Mouse (Mus musculus) hindbrain, embryonic 13.5 days (tissue): ENCODE results near the gene Glt8d2. TPM values are rescaled to one million over a fixed set of nuclear protein-coding genes. Genes with fewer than 3 reads are reported as not detected.

Experiments
- ATAC-seq: fragments of 200-750 bp; cut with Nextera tagmentation; 2 replicates; pipeline ENCODE4 v1.8.0; 2017; ENCODE audit warnings: moderate TSS enrichment; ENCODE audit not compliant: low FRiP score
- H3K27ac ChIP-seq: fragments of 300-500 bp; sonication (generic); 2 replicates; pipeline ENCODE4 v1.5.1; 2015; ENCODE audit warnings: inconsistent platforms, mild to moderate bottlenecking, moderate library complexity
- H3K27me3 ChIP-seq: fragments of 300-500 bp; sonication (generic); 2 replicates; pipeline ENCODE4 v1.6.1; 2015; ENCODE audit warnings: mild to moderate bottlenecking, inconsistent platforms
- H3K36me3 ChIP-seq: fragments of 300-500 bp; sonication (generic); 2 replicates; pipeline ENCODE4 v1.6.1; 2015; ENCODE audit warnings: mild to moderate bottlenecking, inconsistent platforms
- H3K4me1 ChIP-seq: fragments of 300-500 bp; sonication (generic); replicated peaks from 2 replicates; pipeline ENCODE4 v1.6.1; 2015; ENCODE audit warnings: inconsistent platforms
- H3K4me2 ChIP-seq: fragments of 300-500 bp; sonication (generic); 2 replicates; pipeline ENCODE4 v1.6.1; 2015; ENCODE audit warnings: inconsistent platforms, mild to moderate bottlenecking, moderate library complexity
- H3K4me3 ChIP-seq: fragments of 300-500 bp; sonication (generic); 2 replicates; pipeline ENCODE4 v1.5.1; 2015; ENCODE audit warnings: mild to moderate bottlenecking, inconsistent platforms
- H3K9ac ChIP-seq: fragments of 300-500 bp; sonication (generic); 2 replicates; pipeline ENCODE4 v1.6.1; 2015; ENCODE audit warnings: mild to moderate bottlenecking, inconsistent platforms
- H3K9me3 ChIP-seq: fragments of 300-500 bp; sonication (generic); 2 replicates; pipeline ENCODE4 v1.6.1; 2016; ENCODE audit warnings: inconsistent platforms
- WGBS: fragments of 180-500 bp; shearing (Covaris S2); methylation state at CpG from one replicate; pipeline ENCODE4 v1.1.7; 2015; 5-methylcytosine and 5-hydroxymethylcytosine counted together
- polyA plus RNA-seq: library from polyadenylated mRNA; unstranded; fragments of >200 nt; fragmentation: Nextera tagmentation; extraction: Ambion mirVana; gene quantifications from 2 replicates; pipeline ENCODE4 v1.2.1, GENCODE M21; 2015

Gene Glt8d2
- polyA plus RNA-seq, 1 experiment from 2014 or later, result 1.5 TPM

DNA sequence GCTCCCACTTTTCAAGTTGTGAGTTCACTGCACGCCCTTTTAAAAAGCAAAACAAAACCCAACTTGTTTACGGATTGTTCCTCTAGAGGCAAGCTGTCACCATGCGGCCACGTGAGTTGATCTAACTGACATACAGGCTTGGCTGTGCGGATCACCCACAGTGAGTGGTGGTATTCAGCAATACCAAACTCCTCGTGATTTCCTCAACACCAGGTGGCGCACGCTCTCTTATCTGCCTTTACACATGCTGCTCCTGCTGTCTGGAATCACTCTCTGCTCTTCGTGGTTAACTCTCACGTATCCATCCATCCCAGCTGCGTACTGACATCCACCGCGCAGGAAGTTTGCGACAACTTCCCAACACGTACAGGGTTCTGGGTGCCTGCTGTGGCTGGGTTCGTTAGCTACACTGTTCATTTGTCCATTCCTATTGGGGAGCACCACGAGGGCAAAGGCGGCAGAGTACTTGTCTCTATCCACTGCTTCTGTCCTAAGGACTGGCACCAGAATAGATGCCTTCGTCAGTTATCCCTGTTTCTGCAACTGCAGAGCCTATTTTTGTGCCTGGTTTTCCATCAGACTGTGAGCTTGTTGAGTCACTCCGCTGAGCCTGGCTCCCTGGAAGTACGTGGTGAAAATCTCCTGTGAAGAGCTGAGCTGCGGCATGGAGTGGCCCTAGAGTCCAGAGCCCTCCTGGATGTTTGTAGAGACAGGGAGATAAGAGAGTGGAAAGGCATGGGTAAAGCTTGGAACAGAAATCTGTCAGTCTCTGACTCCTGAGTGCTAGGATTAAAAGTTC, 23.8 kb downstream of the Glt8d2 start:
- H3K9ac ChIP-seq, result no peak overlapping the region; the same call in 1 of the 2 replicates
- peak; percentile 85 for ATAC-seq
- H3K27ac ChIP-seq, result no peak overlapping the region
- 26% methylated on average over 22 of the region's 22 CpGs for WGBS
- H3K9me3 ChIP-seq, result no peaks in the 10 kb centered on the region
- H3K36me3 ChIP-seq, result no peaks in the 10 kb centered on the region
- H3K4me2 ChIP-seq, result peak overlapping the region; percentile 31; the same call in 1 of the 2 replicates
- peaks cover 4% of the 10 kb centered on the region; the same call in 1 of the 2 replicates for H3K4me1 ChIP-seq
- H3K27me3 ChIP-seq, result no peaks in the 10 kb centered on the region
- no peak overlapping the region for H3K4me3 ChIP-seq

DNA sequence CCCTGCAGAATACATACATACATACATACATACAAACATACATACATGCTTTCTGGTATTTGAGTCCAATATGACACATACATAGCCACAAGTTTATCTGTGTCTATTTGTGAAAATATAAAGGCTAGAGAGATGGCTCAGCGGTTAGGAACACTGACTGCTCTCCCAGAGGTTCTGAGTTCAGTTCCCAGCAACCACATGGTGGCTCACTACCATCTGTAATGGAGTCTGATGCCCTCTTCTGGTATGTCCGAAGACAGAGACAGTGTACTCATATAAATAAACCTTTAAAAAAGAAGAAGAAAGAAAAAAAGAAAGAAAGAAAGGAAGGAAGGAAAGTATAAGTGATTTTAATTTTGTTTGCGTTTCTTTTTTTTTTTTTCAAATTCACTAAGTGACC, 24.5 kb downstream of the Glt8d2 start:
- Histone ChIP-seq H3K4me2 (no peak overlapping the region), H3K4me3 (no peak overlapping the region), H3K9me3 (no peaks in the 10 kb centered on the region), H3K9ac (no peak overlapping the region), H3K27ac (no peak overlapping the region), H3K4me1 (peaks cover 4% of the 10 kb centered on the region; the same call in 1 of the 2 replicates), H3K36me3 (no peaks in the 10 kb centered on the region), H3K27me3 (no peaks in the 10 kb centered on the region)
- WGBS, result 58% methylated on average over 3 of the region's 3 CpGs
- ATAC-seq, result no peak

DNA sequence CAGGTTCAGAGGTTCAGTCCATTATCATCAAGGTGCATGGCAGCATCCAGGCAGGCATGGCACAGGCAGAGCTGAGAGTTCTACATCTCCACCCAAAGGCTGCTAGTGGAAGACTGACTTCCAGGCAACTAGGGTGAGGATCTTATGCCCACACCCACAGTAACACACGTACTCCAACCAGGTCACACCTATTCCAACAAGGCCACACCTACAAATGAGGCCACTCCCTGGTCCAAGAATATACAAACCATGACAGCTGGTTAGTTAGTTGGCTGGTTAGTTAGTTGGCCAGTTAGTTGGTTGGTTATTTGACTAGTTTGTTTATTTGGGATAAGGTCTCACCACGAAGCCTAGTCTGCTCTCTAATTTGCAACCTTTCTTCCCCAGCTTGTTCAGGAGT, 27.2 kb downstream of the Glt8d2 start:
- no peak for ATAC-seq
- H3K4me2 ChIP-seq, result no peak overlapping the region
- H3K4me3 ChIP-seq, result no peak overlapping the region
- no peak overlapping the region for H3K9ac ChIP-seq
- no peaks in the 10 kb centered on the region for H3K27me3 ChIP-seq
- 87% methylated on average over 2 of the region's 2 CpGs for WGBS
- H3K36me3 ChIP-seq, result no peaks in the 10 kb centered on the region
- peaks cover 4% of the 10 kb centered on the region; the same call in 1 of the 2 replicates for H3K4me1 ChIP-seq
- no peaks in the 10 kb centered on the region for H3K9me3 ChIP-seq
- H3K27ac ChIP-seq, result no peak overlapping the region

GRCm38 (mm10) chr10:82662267-82662990, 28.0 kb downstream of the Glt8d2 start:
- Histone ChIP-seq H3K9ac (no peak overlapping the region), H3K36me3 (no peaks in the 10 kb centered on the region), H3K27me3 (no peaks in the 10 kb centered on the region), H3K4me1 (peaks cover 4% of the 10 kb centered on the region; the same call in 1 of the 2 replicates), H3K9me3 (no peaks in the 10 kb centered on the region), H3K27ac (no peak overlapping the region), H3K4me2 (no peak overlapping the region), H3K4me3 (no peak overlapping the region)
- ATAC-seq, result no peak
- 83% methylated on average over 14 of the region's 14 CpGs for WGBS

GRCm38 (mm10) chr10:82661820-82662219, 28.6 kb downstream of the Glt8d2 start:
- Histone ChIP-seq H3K4me2 (no peak overlapping the region), H3K9ac (no peak overlapping the region), H3K9me3 (no peaks in the 10 kb centered on the region), H3K4me1 (peaks cover 3% of the 10 kb centered on the region; the same call in 1 of the 2 replicates), H3K27me3 (no peaks in the 10 kb centered on the region), H3K4me3 (no peak overlapping the region), H3K27ac (no peak overlapping the region), H3K36me3 (no peaks in the 10 kb centered on the region)
- no peak for ATAC-seq
- 85% methylated on average over 8 of the region's 8 CpGs for WGBS

DNA sequence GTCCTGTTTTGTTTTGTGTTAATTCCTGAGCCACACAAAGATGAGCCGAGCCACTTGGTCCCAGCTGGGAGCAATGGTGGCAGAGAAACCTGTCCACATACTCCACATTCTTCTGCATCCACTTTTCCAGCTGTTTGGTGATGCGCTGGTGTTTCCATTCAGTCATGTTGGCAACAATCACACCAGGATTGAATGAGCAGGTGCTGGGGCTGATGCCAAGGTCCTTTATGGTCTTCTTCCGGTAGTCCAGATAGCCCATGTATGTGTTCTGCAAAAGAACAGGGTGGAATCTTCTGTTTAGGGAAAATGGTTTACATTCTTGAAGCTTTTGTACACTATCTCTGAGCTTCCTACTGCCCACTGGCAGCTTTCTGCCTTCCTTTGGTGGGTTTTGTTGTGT, 35.9 kb downstream of the Glt8d2 start:
- H3K4me3 ChIP-seq, result no peak overlapping the region
- WGBS, result 90% methylated on average over 3 of the region's 3 CpGs
- H3K36me3 ChIP-seq, result peaks cover 22% of the 10 kb centered on the region
- H3K4me2 ChIP-seq, result no peak overlapping the region
- no peaks in the 10 kb centered on the region for H3K4me1 ChIP-seq
- no peak overlapping the region for H3K27ac ChIP-seq
- no peak overlapping the region for H3K9ac ChIP-seq
- H3K9me3 ChIP-seq, result no peaks in the 10 kb centered on the region
- no peaks in the 10 kb centered on the region for H3K27me3 ChIP-seq
- ATAC-seq, result no peak

- WGBS, result 78% methylated on average over 5 of the region's 5 CpGs
- no peak for ATAC-seq
- H3K9me3 ChIP-seq, result no peaks in the 10 kb centered on the region
- peaks cover 28% of the 10 kb centered on the region for H3K36me3 ChIP-seq
- no peak overlapping the region for H3K9ac ChIP-seq
- H3K27ac ChIP-seq, result no peak overlapping the region
- no peaks in the 10 kb centered on the region for H3K27me3 ChIP-seq
- no peak overlapping the region for H3K4me3 ChIP-seq
- H3K4me2 ChIP-seq, result no peak overlapping the region
- H3K4me1 ChIP-seq, result no peaks in the 10 kb centered on the region
Observed at GRCm38 (mm10) chr10:82652625-82653024, 37.8 kb downstream of the Glt8d2 start.

DNA sequence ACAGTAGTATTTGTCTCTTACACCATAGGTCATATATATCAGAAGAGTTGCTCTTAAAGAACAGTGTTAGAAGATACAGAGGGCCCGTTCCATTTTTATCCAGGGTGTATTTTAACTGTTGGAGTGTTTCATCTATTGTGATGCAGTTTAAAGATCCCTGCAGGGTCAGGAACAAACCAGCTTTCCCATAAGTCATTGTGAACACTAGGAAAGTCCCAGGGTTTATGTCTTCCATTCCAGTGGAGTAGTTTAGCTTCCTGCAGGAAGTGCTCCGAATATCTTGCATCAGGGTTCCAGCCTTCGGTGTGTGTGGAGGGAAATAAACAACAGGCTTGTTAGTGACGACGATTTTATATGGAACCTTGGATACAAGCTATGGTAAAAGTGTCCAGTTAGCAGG, 39.2 kb downstream of the Glt8d2 start:
- no peaks in the 10 kb centered on the region for H3K27me3 ChIP-seq
- H3K4me1 ChIP-seq, result no peaks in the 10 kb centered on the region
- no peak overlapping the region for H3K4me2 ChIP-seq
- WGBS, result 95% methylated on average over 5 of the region's 5 CpGs
- no peaks in the 10 kb centered on the region for H3K9me3 ChIP-seq
- H3K4me3 ChIP-seq, result no peak overlapping the region
- peaks cover 41% of the 10 kb centered on the region for H3K36me3 ChIP-seq
- no peak overlapping the region for H3K9ac ChIP-seq
- no peak for ATAC-seq
- H3K27ac ChIP-seq, result no peak overlapping the region

- H3K4me1 ChIP-seq, result no peaks in the 10 kb centered on the region
- H3K9ac ChIP-seq, result no peak overlapping the region
- no peaks in the 10 kb centered on the region for H3K9me3 ChIP-seq
- 97% methylated on average over 17 of the region's 17 CpGs for WGBS
- no peaks in the 10 kb centered on the region for H3K27me3 ChIP-seq
- H3K4me3 ChIP-seq, result no peak overlapping the region
- no peak overlapping the region for H3K27ac ChIP-seq
- ATAC-seq, result no peak
- no peak overlapping the region for H3K4me2 ChIP-seq
- peaks cover 75% of the 10 kb centered on the region for H3K36me3 ChIP-seq
Observed at GRCm38 (mm10) chr10:82647205-82647811, 43.1 kb downstream of the Glt8d2 start.

- H3K4me1 ChIP-seq, result no peaks in the 10 kb centered on the region
- no peak for ATAC-seq
- H3K27ac ChIP-seq, result no peak overlapping the region
- H3K27me3 ChIP-seq, result no peaks in the 10 kb centered on the region
- 93% methylated on average over 8 of the region's 8 CpGs for WGBS
- no peak overlapping the region for H3K4me3 ChIP-seq
- peaks cover 74% of the 10 kb centered on the region for H3K36me3 ChIP-seq
- H3K4me2 ChIP-seq, result no peak overlapping the region
- H3K9me3 ChIP-seq, result no peaks in the 10 kb centered on the region
- no peak overlapping the region for H3K9ac ChIP-seq
Observed at GRCm38 (mm10) chr10:82646083-82646482, 44.4 kb downstream of the Glt8d2 start.

DNA sequence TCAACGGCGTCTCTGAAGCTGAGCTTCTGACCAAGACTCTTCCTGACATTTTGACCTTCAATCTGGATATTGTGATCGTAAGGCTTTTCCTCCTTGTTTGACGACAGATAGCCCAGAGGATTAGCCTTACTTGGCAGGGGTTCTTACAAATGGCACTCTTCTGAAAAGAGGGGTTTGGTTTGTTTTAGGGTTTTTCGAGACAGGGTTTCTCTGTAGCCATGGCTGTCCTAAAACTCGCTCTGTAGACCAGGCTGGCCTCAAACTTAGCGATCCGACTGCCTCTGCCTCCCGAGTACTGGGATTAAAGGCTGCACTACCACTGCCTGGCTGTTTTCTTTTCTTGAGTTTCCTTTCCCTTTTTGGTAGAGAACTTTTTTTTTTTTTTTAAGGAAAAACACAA, 49.0 kb downstream of the Glt8d2 start:
- H3K9me3 ChIP-seq, result no peaks in the 10 kb centered on the region
- WGBS, result 94% methylated on average over 9 of the region's 9 CpGs
- H3K4me3 ChIP-seq, result no peak overlapping the region
- no peak for ATAC-seq
- no peak overlapping the region for H3K9ac ChIP-seq
- H3K27ac ChIP-seq, result no peak overlapping the region
- no peak overlapping the region for H3K4me2 ChIP-seq
- H3K27me3 ChIP-seq, result no peaks in the 10 kb centered on the region
- H3K36me3 ChIP-seq, result peaks cover 90% of the 10 kb centered on the region
- H3K4me1 ChIP-seq, result no peaks in the 10 kb centered on the region

DNA sequence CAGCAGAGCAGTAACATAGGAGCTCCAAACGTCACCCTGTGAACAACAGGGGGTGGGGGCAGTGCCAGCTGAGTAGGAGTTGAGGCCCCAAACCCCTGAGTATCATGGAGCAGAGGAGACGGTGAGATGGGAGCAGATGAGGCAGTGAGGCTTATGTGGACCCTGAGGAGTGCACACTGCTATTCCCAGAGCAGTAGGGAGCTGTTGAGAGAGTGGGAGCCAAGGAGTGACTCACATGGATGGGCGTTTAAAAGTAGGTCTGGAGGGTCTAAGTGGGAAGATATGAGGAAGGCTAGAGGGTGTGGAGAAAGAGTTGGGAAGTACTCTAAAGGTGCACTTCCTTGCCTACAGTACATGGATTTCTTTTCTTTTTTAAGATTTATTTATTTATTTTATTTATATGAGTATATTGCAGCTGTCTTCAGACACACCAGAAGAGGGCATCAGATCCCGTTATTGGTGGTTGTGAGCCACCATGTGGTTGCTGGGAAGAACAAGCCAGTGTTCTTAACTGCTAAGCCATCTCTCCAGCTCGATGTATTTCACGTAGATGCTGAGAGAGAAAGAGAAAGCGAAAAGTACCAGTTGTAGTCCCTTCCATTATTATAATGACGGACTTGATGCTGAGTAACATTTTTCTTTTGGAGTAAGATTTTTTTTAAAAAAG, 51.3 kb downstream of the Glt8d2 start:
- ATAC-seq, result no peak
- H3K9me3 ChIP-seq, result no peaks in the 10 kb centered on the region
- H3K27ac ChIP-seq, result no peak overlapping the region
- H3K4me2 ChIP-seq, result no peak overlapping the region
- no peak overlapping the region for H3K4me3 ChIP-seq
- peaks cover 79% of the 10 kb centered on the region for H3K36me3 ChIP-seq
- H3K27me3 ChIP-seq, result no peaks in the 10 kb centered on the region
- no peaks in the 10 kb centered on the region for H3K4me1 ChIP-seq
- 93% methylated on average over 8 of the region's 8 CpGs for WGBS
- H3K9ac ChIP-seq, result no peak overlapping the region
